Mouse (Mus musculus) intestine, embryonic 15.5 days (tissue): ENCODE results near the gene Tmem151b. TPM values are rescaled to one million over a fixed set of nuclear protein-coding genes. Genes with fewer than 3 reads are reported as not detected.
A peak's percentile ranks its signal among the peaks of the same experiment; 100 is the strongest.

Experiments used
- ATAC-seq: fragments of 200-750 bp; cut with Nextera tagmentation; 2 replicates; pipeline ENCODE4 v1.8.0; 2017; ENCODE audit warnings: moderate TSS enrichment, moderate library complexity
- H3K27ac ChIP-seq: fragments of 300-500 bp; sonication (generic); 2 replicates; pipeline ENCODE4 v1.5.1; 2015; ENCODE audit warnings: mild to moderate bottlenecking, inconsistent platforms
- H3K27me3 ChIP-seq: fragments of 300-500 bp; sonication (generic); replicated peaks from 2 replicates; pipeline ENCODE4 v1.6.1; 2015; ENCODE audit warnings: inconsistent platforms
- H3K36me3 ChIP-seq: fragments of 300-500 bp; sonication (generic); 2 replicates; pipeline ENCODE4 v1.6.1; 2015; ENCODE audit warnings: inconsistent platforms
- H3K4me1 ChIP-seq: fragments of 300-500 bp; sonication (generic); replicated peaks from 2 replicates; pipeline ENCODE4 v1.6.1; 2015; ENCODE audit warnings: inconsistent platforms
- H3K4me2 ChIP-seq: fragments of 300-500 bp; sonication (generic); replicated peaks from 2 replicates; pipeline ENCODE4 v1.6.1; 2015; ENCODE audit warnings: mild to moderate bottlenecking, inconsistent platforms
- H3K4me3 ChIP-seq: fragments of 300-500 bp; sonication (generic); replicated peaks from 2 replicates; pipeline ENCODE4 v1.5.1; 2015; ENCODE audit warnings: inconsistent platforms
- H3K9ac ChIP-seq: fragments of 300-500 bp; sonication (generic); 2 replicates; pipeline ENCODE4 v1.6.1; 2015; ENCODE audit warnings: inconsistent platforms
- H3K9me3 ChIP-seq: fragments of 300-500 bp; sonication (generic); 2 replicates; pipeline ENCODE4 v1.6.1; 2016; ENCODE audit warnings: inconsistent platforms
- WGBS: fragments of 180-500 bp; shearing (Covaris S2); methylation state at CpG from one replicate; pipeline ENCODE4 v1.1.7; 2015; 5-methylcytosine and 5-hydroxymethylcytosine counted together
- polyA plus RNA-seq: library from polyadenylated mRNA; unstranded; fragments of >200 nt; fragmentation: Nextera tagmentation; extraction: Ambion mirVana; gene quantifications from 2 replicates; pipeline ENCODE4 v1.2.1, GENCODE M21; 2015

Tmem151b gene
- polyA plus RNA-seq, 1 experiment from 2014 or later = 2.7 TPM

DNA sequence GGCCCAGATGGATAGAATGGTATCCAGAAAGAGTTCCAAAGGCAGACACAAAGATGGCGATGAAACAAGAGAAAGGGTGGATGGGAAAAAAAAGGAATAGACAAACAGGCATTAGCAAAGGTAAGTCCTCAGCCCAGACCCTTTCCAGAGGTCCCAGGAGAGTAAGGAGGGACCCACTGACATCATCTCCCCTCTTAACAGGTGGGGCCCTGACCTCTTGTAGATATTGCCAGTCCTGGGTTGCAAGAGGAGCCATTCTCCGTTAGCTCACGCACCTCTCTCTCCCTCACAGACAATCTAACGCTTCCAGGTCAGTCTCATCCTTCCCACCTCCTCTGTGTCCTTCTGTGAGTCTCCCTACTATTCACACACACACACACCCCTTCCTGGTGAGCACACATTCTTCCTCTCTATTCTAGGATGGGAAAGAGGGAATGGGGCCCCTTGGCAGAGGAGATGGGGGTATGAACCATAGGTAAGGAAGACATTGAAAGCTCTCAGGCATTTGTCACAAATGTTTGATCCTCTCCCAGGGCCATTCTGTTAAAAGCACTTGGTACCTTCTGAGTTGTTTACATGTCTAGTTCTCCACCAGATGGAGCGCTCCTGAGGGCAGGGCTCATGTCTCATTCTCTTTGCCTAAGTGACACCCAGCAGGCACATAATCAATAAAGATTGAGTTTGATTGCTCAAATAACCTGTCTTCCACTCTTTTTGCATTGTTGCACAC is 1.9 kb downstream of the Tmem151b start:
- 79% methylated on average over 5 of the region's 5 CpGs for WGBS
- peaks cover 63% of the 10 kb centered on the region for H3K27me3 ChIP-seq

DNA sequence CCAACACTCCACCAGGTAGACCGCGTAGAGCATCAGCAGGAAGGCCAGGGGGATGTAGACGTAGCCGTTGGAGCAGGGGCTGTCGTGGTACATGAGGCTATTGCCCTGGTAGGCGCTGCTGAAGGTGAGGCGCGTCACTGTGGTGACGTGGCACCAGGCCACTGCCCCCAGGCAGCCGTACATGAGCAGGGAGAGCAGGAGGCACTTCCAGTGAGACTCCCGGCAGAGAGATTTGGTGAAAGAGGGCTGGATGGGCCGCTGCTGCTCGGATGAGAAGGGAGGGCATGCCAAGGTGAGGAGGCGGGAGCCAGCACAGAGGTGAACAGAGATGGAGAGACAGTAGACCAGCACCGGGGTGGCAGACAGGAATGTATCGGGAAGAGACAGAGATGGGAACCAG is 2.5 kb downstream of the Tmem151b start:
- Histone ChIP-seq H3K27me3 (peaks cover 67% of the 10 kb centered on the region), H3K4me3 (no peak overlapping the region), H3K36me3 (no peaks in the 10 kb centered on the region), H3K27ac (no peak overlapping the region), H3K4me2 (no peak overlapping the region), H3K4me1 (peaks cover 23% of the 10 kb centered on the region), H3K9ac (no peak overlapping the region), H3K9me3 (no peaks in the 10 kb centered on the region)
- ATAC-seq = no peak
- 79% methylated on average over 16 of the region's 16 CpGs for WGBS

More for the DNA sequence above, 1.9 kb downstream of the Tmem151b start:
- Histone ChIP-seq H3K4me1 (peaks cover 23% of the 10 kb centered on the region), H3K9ac (no peak overlapping the region), H3K36me3 (no peaks in the 10 kb centered on the region), H3K27ac (no peak overlapping the region), H3K9me3 (no peaks in the 10 kb centered on the region), H3K4me2 (no peak overlapping the region), H3K4me3 (no peak overlapping the region)
- no peak for ATAC-seq

DNA sequence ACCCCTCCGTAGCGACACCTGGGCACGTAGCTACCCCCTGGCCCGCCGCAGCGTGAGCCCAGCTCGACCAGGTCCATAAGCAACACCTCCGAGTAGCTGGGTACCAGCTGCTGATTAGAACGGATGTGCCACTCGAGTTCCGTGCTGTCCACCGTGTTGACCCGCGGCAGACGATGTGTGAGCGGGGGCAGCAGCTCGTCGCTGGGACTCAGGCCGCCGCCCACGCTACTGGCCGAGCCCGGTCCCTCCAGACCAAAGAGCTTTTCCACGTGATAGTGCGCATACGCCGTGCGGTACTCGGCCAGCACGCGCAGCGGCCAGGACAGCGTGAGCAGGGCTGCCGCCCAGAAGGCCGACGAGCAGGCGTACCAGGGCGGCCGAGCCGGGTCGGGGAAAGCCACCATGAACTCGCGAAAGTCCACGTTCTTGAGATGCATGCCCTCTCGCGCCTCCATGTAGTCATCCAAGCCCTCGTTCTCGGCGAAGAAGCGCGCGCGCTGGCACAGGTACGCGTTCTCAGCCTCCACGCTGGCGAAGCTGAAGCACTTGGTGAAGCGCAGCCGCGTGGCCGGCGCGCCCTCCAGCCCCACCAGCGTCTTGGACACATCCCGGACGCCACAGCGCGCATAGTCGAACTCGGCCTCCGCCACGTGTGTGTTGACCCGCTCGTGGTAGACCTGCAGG is 4.1 kb downstream of the Tmem151b start:
- Histone ChIP-seq H3K4me1 (peaks cover 21% of the 10 kb centered on the region), H3K4me3 (peak overlapping the region; percentile 15), H3K27ac (no peak overlapping the region), H3K9ac (no peak overlapping the region), H3K27me3 (peaks cover 79% of the 10 kb centered on the region), H3K9me3 (no peaks in the 10 kb centered on the region), H3K4me2 (peak overlapping the region; percentile 50), H3K36me3 (no peaks in the 10 kb centered on the region)
- WGBS = 17% methylated on average over 74 of the region's 74 CpGs
- no peak for ATAC-seq

DNA sequence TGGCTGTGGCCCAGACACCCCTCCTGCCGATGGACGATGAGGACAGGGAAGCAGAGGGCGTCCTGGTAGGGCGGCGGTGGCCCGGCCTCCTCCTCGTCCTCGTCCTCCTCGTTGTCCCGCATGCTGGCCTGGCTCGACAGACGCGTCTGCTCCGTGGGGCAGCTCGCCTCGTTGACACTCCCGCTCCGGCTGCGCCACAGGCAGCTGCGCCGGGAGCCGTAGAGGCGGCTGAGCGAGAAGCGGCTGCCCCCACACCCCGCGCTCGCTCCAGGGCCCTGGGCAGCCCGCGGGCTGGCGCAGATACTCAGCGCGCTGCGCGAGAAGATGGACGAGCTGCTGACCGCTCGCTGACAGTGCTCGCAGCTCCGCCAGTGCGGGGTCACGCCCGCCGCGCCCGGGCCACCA is 4.6 kb downstream of the Tmem151b start:
- no peak for ATAC-seq
- Histone ChIP-seq H3K27ac (no peak overlapping the region), H3K9me3 (no peaks in the 10 kb centered on the region), H3K4me1 (peaks cover 21% of the 10 kb centered on the region), H3K4me3 (peak overlapping the region; percentile 15), H3K27me3 (peaks cover 84% of the 10 kb centered on the region), H3K9ac (no peak overlapping the region), H3K36me3 (no peaks in the 10 kb centered on the region), H3K4me2 (peak overlapping the region; percentile 50)
- 21% methylated on average over 46 of the region's 46 CpGs for WGBS

DNA sequence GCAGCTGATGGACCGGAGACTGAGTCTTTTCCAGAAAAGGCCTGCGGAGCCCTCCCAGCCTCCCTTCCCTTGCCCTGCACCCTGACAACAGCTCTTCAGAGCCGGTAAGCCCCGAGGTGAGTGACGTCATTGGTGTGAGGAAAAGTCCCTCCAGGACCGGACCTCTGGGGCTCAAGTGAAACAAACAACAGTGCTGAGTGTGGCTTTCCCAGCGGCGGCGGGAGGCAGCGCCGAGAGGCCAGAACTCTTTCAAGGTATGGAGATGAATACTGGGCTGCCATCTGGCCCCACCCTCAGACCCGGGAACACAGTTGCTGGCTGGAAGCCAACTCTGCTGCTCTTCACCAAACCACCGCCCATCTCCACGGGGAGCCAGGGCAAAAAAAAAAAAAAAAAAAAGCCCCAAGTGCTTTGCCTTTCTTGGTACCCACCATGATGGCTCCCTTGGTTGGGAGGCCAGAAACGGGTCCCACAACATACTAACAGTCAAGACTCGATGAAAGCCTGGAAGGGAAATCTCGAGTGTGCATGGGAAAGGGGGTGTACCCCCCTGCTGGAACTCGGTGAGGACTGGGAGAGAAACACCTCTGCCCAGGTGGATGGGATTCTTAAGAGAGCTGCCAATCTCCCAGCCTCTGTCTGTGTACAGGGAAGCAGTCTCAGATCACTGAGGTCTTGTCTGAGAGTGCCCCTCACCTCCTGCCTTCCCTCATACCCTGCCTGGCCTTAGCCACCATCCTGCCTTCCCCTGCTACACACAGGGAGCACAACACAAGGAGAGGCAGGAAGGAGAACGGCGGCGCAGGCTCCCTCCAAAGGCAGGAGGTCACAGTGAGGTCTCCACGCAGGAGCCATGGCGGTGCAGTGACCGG is 5.2 kb downstream of the Tmem151b start:
- 24% methylated on average over 24 of the region's 24 CpGs for WGBS
- H3K36me3 ChIP-seq = no peaks in the 10 kb centered on the region
- no peak overlapping the region for H3K27ac ChIP-seq
- peaks cover 21% of the 10 kb centered on the region for H3K4me1 ChIP-seq
- ATAC-seq = peak; percentile 31; the same call in 1 of the 2 replicates
- H3K4me3 ChIP-seq = no peak overlapping the region
- H3K4me2 ChIP-seq = peak overlapping the region; percentile 50
- no peak overlapping the region for H3K9ac ChIP-seq
- H3K9me3 ChIP-seq = no peaks in the 10 kb centered on the region
- peaks cover 89% of the 10 kb centered on the region for H3K27me3 ChIP-seq

DNA sequence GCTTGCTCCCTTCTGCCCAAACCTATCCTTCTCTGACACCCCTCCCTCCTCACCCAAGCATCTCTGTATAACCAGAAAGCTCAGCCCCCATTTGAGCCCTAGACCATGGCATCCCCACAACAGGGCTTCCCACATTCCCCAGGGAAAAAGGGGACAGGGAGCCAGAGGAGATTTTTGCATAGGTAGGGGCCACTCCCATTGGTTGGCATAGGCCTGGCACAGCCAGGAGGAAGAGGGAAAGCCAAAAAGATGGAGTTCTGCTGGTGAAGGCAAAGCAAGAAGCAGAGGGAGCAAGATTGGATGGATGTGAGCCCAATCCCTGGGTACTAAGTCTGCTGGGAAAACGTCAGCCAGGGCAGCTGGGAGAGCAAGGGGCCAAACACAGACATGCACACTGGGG is 6.4 kb downstream of the Tmem151b start:
- Histone ChIP-seq H3K4me2 (no peak overlapping the region), H3K27ac (no peak overlapping the region), H3K4me3 (no peak overlapping the region), H3K9me3 (no peaks in the 10 kb centered on the region), H3K9ac (no peak overlapping the region), H3K27me3 (peaks cover 88% of the 10 kb centered on the region), H3K4me1 (peaks cover 19% of the 10 kb centered on the region), H3K36me3 (no peaks in the 10 kb centered on the region)
- 65% methylated on average over 1 of the region's 1 CpGs for WGBS
- no peak for ATAC-seq

DNA sequence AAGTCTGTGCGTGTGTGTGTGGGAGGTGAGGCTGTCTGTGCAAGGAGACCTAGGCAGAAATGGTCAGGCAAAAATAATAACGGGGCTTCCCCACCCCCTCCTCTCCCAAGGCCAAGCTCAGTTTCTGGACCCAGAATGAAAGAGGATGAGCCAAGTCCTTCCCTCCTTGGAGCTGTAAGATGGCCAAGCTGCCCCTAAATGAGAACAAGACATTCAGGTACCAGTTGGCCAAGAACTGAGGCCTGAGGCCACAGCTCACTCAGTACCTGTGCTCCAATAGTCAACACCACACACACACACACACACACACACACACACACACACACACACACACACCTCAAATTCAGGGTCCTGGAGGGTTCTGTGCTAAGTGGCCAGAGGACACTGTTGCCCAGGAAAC is 6.8 kb downstream of the Tmem151b start:
- 82% methylated on average over 2 of the region's 2 CpGs for WGBS
- no peak for ATAC-seq

GRCm38 (mm10) chr17:45542129-45542528 is 7.3 kb downstream of the Tmem151b start:
- WGBS = 28% methylated on average over 6 of the region's 6 CpGs

More for the DNA sequence above, 6.8 kb downstream of the Tmem151b start:
- Histone ChIP-seq H3K4me3 (no peak overlapping the region), H3K36me3 (no peaks in the 10 kb centered on the region), H3K27me3 (peaks cover 84% of the 10 kb centered on the region), H3K9ac (no peak overlapping the region), H3K4me1 (peaks cover 19% of the 10 kb centered on the region), H3K4me2 (no peak overlapping the region), H3K27ac (no peak overlapping the region), H3K9me3 (no peaks in the 10 kb centered on the region)

GRCm38 (mm10) chr17:45539664-45540063 is 9.8 kb downstream of the Tmem151b start:
- Histone ChIP-seq H3K4me1 (peaks cover 8% of the 10 kb centered on the region; the same call in 1 of the 2 replicates), H3K36me3 (no peaks in the 10 kb centered on the region), H3K9me3 (no peaks in the 10 kb centered on the region), H3K27me3 (peaks cover 77% of the 10 kb centered on the region), H3K4me3 (no peak overlapping the region), H3K27ac (no peak overlapping the region), H3K9ac (no peak overlapping the region), H3K4me2 (no peak overlapping the region)
- no peak for ATAC-seq
- WGBS = 78% methylated on average over 21 of the region's 21 CpGs

More at GRCm38 (mm10) chr17:45542129-45542528, 7.3 kb downstream of the Tmem151b start:
- ATAC-seq = no peak
- Histone ChIP-seq H3K9ac (no peak overlapping the region), H3K4me1 (peaks cover 19% of the 10 kb centered on the region), H3K4me2 (no peak overlapping the region), H3K36me3 (no peaks in the 10 kb centered on the region), H3K9me3 (no peaks in the 10 kb centered on the region), H3K27ac (no peak overlapping the region), H3K4me3 (no peak overlapping the region), H3K27me3 (peaks cover 78% of the 10 kb centered on the region)

- Histone ChIP-seq H3K27ac (no peak overlapping the region), H3K9me3 (no peaks in the 10 kb centered on the region), H3K27me3 (peaks cover 70% of the 10 kb centered on the region), H3K4me1 (no peaks in the 10 kb centered on the region), H3K36me3 (no peaks in the 10 kb centered on the region), H3K4me2 (no peak overlapping the region), H3K9ac (no peak overlapping the region), H3K4me3 (no peak overlapping the region)
- ATAC-seq = no peak
- 55% methylated on average over 4 of the region's 4 CpGs for WGBS
These were observed 11.1 kb downstream of the Tmem151b start for GRCm38 (mm10) chr17:45538394-45538793.

- Histone ChIP-seq H3K36me3 (no peaks in the 10 kb centered on the region), H3K4me1 (no peaks in the 10 kb centered on the region), H3K27me3 (peaks cover 68% of the 10 kb centered on the region), H3K4me3 (no peak overlapping the region), H3K4me2 (no peak overlapping the region), H3K9me3 (no peaks in the 10 kb centered on the region), H3K27ac (no peak overlapping the region), H3K9ac (no peak overlapping the region)
- ATAC-seq = no peak
- WGBS = 14% methylated on average over 5 of the region's 5 CpGs
These were observed 13.2 kb downstream of the Tmem151b start for GRCm38 (mm10) chr17:45536264-45536663.

- no peaks in the 10 kb centered on the region for H3K9me3 ChIP-seq
- 53% methylated on average over 15 of the region's 15 CpGs for WGBS
- no peak overlapping the region for H3K4me3 ChIP-seq
- H3K27ac ChIP-seq = no peak overlapping the region
- no peak for ATAC-seq
- no peak overlapping the region for H3K9ac ChIP-seq
- peaks cover 58% of the 10 kb centered on the region for H3K27me3 ChIP-seq
- H3K4me2 ChIP-seq = no peak overlapping the region
- no peaks in the 10 kb centered on the region for H3K36me3 ChIP-seq
- no peaks in the 10 kb centered on the region for H3K4me1 ChIP-seq
These were observed 16.6 kb downstream of the Tmem151b start for GRCm38 (mm10) chr17:45532896-45533295.
